Mouse (Mus musculus): ENCODE data around the gene Cfap99.

Gene Cfap99

DNA sequence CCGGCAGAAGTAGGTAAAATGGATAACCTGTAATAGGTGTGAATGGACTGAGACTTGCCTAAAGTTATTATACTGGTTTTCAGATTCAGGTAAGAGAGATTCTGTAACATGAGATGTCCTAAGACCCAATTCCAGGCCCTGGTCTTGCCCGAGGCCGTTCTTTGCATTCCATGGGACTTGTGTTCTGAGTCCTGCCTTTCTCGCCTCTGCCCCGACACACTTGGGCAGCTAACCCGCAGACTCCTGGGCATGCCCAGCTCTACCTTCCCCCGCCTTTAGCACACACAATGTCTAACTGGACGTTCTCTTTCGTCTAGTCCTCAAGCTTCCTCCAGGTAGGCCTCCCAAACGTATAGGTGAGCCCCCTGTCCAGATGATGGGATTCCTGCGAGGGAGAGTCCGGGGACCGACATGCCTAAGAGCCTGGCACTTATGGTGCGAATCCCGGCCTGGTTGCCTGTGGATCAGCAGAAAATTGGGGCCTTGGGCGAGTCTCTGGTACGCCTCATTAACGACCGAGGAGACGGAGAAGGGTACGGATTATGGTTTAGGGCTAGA is 47.2 kb downstream of the Cfap99 start:
- DNase-seq, result no peak

DNA sequence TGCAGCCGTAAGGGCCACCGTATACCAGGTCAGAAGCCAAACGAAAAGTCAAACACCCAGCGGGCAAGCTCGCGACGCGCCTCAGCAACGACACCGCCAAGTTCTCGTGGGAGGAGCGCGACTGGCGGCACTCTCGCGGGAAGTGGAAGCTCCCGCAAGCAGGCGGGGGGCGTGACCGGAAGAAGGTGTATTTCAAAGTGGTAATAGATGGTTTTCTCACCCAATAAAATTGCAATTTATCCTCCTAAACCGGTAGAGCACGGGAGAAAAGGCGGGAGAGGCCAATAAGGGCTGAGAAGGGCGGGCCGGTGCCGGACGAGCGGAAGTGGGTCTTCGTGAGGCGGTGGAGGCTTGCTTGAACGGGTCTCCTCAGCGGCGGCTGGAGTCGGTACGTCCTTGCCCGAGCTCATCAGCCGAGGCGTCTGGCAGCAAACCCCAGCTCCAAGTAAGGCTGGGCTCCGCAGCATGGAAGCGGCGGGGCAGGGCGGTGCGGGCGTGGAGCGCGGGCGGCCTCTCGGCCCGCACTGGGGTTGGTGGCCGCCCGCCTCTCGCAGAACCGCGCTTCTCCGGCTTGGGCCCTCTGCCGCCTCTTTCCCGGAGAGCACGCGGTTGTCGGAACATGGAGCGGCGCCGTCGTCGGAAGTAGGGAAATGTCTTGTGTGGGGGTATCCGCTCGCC is 47.8 kb downstream of the Cfap99 start, which contains the start of gene Rnf4:
Gene Rnf4, plus strand, starts transcription at position 193 of the 678 bp plus-strand sequence.
- DNase-seq, result peak; percentile 99

DNA sequence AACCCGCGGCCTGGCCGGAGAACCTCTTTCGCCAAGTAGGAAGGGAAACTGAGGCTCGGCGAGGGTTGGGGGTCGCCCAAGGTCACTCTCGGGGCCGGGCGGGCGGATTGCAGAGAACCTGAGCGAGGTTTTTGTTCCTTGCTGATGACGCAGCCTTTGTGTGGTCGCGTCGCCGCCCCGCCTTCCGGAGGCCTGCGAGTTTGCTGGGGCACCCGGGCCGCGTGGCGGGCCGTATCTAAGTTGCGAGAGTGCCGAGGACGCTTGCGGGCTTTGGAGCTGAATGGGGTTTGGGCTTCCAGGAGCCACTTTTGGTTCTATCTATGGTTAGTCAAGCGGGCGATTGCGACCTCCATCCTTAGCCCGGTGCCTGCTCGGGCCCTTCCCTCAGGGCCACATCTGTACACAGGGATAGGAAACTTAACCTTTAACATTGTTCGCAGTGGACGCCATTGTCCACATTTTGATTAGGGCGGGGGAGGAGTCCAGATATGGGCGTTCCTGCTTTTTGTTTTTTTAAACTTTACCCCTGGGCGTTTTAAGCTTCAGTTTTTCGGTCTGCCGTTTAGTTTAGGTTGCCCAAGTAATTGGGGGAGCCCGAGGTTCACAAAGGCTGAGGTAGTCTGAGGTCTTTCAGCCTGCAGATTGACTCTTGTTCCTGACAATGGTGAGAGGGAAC is 48.5 kb downstream of the Cfap99 start:
- DNase-seq, result peak; percentile 43

DNA sequence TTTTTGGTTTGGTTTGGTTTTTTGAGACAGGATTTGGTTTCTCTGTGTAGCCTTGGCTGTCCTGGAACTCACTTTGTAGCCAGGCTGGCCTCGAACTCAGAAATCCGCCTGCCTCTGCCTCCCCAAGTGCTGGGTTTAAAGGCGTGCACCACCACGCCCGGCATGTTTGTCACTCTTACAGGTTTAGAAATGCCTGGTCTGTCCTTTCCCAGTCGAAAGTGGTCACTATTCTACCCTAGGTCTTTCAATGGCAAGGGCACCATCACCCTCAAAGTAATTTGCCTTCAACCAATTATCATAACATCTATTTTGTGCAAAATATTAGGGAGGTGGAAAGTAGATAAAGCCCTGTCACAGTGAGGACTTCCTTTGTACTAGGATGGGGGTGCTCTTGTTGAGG is 51.8 kb downstream of the Cfap99 start:
- DNase-seq, result no peak

DNA sequence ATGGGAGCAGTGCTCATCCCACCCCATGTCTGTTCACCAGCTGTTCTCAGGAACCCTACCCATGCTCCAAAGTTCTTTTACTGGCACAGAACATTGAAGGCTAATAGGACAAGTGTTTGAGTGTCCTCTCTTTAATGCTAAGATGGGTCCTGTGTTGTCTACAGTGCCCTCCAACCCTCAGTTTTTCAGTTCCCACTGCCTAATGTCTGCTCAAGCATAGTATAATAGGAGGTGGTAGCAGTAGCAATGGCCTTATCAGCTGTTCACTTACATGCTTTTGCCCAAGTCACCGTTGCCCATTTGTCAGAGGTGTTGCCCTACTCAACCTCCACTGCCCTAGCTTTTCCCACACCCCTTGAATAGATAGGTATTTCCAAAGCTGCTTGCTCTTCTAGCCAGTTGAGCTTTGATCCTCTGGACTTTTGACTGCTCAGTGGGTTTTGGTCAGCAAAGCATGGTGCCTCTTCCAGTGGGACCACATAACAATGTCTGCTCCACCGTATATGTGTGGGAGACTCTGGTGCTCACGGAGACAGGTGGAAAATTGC is 63.8 kb downstream of the Cfap99 start:
- DNase-seq, result no peak

DNA sequence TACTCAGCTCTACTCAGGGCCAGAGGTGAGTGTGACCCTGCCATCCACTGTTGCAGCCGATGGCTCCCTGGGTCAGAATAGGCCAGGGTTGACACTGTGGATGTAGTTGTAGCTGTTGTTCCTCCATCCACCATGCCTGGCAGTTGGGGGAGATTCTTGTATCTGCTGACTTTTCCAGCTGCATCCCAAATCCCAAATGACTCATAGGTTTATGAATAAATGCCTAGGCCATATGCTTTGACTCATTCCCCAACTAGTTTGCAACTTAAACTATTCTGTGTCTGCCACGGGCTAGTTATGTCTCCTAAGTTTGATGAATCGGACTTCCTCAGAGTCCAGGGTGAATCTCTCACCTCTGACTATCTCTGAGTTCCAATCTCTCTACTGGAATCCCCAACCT is 71.9 kb downstream of the Cfap99 start:
- no peak for DNase-seq

DNA sequence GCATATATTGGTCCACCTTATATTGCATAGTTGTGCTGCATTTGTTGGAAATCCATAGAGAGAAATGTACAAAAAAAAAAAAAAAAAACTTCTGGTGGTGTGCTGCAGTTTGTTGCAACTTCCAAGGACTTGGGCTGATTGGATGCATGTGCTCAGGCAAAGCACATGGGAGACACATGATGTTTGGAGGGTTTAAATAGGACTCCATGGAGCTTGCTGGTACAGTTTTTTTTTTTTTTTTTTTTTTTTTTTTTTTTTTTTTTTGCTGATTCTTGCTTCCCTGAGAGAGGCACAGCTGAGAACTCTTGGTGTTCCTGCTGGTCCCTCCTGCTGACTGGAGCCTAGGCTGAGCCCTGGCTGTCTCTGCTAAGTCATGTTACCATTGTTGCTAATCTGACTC is 74.7 kb downstream of the Cfap99 start:
- DNase-seq, result no peak

DNA sequence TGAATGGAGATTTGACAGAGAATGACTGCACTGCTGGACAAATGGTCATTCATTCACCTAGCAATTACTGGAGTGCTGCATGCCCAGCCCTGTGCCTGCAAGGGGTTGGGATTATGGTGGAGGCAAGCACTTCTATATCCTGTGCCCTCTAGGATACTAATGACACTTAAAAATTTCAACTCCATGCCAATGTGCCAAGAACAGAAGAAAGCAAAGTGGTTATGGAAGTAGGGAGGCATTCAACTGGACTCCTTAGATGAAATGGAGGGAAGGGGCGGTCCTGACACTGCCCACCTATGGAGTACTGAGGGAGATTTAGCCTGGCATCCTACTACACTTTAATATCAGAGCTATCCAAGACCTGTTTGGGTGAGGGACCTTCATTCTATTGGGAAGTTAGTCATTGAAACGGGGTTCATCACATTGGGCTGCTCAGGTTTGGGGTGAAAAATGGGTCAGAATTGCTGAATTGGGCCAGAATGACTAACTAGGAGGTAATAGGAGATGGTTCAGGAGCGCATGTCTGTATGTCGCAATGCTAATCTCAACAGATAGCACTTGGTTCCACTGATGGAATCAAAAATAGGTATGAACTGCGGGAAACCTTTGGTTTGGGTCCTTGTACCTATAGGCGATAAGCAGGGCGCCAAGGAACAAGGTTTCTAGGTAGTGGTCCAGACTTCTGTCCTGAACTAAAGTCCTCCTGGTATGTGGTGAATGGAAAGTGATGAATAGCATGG is 80.3 kb downstream of the Cfap99 start:
- DNase-seq, result no peak

DNA sequence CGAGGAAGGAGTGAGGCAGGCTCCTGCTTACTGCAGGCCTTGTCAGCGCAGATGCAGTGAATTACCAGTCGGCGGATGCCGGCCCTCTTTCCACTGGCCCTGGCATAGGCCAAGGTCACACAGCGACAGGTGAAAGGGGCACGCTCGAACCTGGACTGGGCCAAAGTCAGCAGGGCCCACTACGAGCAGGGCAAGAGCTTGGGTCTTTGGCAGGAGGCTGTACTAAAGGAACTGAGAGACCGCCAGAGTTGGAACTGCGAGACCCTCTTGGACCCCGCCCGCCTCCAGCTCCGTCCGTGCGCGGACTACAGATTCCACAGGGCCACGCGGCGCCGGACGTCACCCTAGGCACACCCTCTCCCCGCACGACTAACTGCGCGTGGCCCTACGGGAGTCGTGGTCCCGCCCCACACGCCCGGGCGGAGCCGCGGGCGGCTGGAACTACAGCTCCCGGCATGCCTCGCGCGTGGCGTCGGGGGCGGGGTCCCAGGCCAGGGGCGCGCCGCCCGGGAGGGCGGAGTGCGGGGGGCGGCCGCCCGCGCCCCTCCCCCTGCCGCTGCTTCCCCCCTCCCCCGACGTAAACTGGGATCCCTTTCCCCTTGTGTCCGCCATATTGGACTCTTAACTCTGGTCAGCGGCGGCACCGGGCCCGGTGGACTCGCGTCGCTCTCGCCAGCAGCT is 81.1 kb downstream of the Cfap99 start, which contains the start of gene Fam193a:
Gene Fam193a, plus strand, starts transcription at position 593 of the 681 bp plus-strand sequence.
- DNase-seq, result peak; percentile 98

DNA sequence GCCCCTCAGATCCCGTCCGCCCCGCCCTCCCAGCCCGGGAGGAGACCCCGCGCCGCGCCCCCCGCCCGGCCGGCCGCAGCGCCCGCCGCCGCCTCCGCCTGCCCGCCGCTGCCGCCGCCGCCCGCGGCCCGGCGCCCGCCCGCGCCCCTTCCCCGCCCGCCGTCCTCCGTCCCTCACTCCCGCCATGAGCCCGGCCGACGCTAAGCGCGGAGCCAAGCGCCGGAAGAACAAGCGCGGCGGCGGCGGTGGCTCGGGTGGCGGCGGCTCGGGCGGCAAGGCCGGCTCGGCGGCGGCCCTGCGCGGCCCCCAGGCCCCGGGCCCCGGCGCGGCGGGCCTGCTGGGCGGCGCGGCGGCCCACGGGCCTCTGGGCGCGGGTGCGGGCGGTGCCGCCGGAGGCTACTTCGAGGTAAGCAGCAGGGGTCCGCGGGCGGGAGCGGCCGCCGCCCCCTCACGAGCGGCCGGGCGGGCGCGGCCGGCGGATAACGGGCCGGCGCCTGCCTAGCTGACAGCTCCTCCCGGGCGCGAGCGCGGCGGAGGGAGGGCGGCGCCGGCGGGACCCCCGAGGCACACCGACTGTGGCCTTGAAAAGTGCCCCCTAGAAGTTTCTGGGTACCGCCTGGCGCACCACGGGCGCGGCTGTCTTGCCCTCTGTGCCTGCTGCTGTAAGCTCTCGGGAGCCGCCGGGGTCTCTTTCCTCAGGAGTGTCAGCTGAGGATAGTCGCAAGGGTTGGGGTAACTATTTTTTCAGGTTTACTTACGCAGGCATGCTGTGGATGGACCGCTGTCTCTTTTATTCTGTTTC is 81.8 kb downstream of the Cfap99 start:
- DNase-seq, result peak; percentile 38

DNA sequence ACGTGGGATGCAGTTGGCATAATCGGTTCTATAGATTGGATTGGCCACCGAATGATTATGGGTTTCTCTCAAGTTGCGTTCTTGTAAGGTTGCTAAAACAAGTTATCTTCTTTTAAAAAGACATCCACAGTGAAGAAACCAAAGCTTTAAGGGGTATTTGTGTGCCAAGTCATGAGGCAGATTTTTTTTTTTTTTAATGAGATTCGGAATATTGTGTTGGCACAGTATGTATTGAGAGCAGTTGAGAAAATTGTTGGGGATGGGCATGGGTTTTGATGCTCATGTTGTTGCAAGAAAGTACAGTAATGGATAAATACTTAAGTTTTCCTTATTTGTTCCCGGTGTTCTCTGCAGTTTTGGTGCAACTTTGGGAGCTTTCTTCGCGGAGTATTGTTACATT is 82.4 kb downstream of the Cfap99 start:
- DNase-seq, result no peak

DNA sequence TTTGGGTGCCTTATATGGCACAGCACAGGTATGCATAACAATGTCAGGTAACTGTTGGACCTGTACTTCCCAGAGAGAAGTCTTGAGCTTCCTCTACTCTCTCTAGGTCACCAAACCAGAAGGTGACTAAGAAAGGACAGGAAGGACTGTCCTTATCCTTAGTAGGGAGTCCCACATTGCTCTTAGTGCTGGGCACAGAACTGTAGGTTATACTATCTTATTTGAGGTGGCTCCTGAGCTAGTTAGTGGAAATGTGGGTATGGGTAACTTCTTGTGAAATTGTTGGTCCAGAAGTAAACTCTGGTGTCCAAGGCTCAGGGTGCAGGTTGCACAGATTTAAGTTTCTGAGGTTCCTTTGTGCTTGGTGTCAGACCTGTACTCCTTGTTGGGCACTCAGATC is 83.7 kb downstream of the Cfap99 start:
- DNase-seq, result no peak

DNA sequence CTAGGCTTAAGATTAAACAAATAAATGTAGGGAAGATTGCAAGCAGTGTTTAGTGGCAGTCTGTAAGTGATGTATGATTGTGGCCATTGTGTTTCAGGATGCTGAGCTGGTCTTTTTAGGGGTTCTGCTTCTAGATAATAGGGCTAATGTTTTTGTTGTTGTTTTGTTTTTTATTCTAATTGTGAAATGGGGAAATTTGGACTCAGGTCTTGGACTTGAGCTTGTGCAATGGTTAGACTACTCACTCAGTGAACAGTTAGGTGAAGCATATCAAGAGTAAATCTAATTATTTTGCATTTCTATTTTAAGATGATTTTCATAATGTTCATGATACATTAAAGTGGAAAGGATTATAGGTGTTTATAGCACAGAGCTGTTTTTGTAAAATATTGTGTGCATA is 84.1 kb downstream of the Cfap99 start:
- DNase-seq, result no peak
